Mouse (Mus musculus): Measurements from ENCODE around the gene Rad51b.

Rad51b gene

DNA sequence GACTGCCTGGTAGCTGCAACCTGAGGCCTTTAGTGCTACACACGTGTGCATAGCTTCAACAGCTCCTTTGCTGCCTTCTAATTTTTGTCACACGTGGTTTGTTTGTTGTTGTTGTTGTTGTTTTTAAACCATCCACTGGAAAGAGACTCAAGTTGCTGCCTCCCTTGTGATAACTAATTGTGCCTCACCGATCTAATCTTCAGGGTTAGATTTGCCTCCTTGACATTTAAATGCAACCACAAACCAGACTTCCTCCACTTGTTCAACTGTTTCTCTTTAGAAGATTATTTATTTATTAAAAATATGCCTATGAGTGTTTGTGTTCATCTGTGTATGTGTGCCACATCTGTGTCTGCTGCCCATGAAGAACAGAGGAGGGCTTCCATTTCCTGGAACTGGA lies 84.4 kb downstream of the Rad51b start:
- no peak for DNase-seq (ENCODE audit: low spot score)

DNA sequence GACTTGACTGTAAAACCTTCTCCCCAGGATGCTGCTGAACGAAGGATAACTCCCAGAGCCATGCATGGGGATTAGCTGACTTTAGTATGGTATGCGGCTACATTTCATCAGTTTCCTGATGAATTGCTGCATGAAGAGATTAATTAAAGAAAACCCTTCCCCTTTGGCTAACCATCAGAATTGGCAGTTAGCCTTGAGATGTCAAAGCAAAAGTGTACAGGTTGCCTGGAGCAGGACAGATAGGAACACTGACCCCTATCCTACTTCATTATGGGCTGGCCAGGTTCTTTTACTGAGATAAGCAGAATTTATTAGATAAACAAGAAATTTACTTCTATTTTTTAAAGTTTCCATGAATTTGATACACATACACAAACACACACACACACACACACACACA lies 85.3 kb downstream of the Rad51b start:
- no peak for DNase-seq (ENCODE audit: low spot score)

DNA sequence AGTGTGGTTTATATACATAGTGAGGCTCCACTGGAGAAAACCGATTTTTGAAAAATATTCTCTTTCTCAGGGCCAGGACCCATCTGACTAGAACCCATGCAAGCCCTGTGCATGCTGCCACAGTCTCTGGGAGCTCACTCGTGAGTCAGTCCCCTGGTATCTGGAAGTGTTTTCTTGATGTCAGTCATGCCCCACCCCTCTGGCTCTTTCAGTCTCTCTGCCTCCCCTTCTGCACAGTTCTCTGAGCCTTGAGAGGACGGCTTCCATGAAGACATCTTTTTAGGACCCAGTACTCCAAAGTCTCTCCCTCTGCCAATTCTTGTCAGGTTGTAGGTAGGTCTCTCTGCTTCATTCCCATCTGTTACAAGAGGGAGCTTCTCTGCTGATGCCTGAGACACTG lies 86.5 kb downstream of the Rad51b start:
- no peak for DNase-seq (ENCODE audit: low spot score)

DNA sequence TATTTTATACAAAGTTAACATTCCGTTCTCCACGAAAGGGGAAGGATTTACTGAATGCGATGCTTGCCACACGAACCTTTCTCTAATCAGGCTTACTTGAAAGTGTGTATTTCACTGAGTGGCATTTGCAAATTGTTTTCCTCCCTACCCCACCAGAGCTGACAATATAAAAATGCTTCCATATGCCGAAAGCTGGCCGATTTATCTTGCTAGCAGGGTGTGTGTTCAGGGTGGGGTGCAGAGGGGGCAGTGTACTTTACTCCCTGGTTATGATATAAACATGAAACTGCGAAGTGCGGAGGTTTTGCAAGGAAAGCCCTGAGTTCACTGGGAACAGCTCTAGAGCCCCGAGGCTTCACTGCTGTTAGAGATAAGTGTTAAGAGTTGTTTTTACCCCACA lies 87.7 kb downstream of the Rad51b start:
- DNase-seq (ENCODE audit: low spot score) = no peak

DNA sequence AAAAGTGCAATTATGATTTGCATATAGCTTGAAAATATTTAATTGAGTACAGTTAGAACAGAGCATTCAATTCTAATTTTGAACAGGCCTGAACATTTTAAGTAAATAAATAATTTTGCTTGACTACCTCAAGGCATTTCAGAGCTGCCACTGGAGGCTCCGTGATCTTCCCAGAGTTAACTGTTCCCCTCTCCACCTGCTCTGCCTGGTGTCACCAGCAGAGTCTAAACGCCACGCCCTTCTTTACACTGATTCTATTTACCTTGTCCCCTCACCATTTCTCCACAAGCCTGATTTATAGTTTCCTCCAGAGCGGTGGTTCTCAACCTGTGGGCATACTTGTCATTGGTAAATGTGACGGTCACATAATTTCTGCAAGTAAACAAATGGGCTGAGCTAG lies 88.1 kb downstream of the Rad51b start:
- DNase-seq (ENCODE audit: low spot score) = no peak

DNA sequence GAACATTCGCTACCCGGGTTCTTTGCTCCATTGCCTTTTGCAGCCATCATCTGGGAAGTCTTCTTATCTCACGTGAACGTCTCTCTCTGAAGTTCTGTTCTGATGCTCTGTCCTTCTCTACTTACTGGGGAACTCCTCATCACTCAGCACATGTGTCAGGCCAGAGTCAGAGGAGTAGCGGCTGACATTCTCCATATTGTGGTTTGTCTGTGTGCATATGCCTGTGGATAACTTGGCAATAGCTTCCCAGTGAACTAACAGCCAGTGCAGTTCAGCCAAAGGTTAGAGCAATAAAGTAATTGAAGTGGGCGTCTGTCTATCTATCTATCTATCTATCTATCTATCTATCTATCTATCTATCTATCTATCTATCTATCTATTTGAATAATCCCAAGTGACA lies 90.8 kb downstream of the Rad51b start:
- no peak for DNase-seq (ENCODE audit: low spot score)

DNA sequence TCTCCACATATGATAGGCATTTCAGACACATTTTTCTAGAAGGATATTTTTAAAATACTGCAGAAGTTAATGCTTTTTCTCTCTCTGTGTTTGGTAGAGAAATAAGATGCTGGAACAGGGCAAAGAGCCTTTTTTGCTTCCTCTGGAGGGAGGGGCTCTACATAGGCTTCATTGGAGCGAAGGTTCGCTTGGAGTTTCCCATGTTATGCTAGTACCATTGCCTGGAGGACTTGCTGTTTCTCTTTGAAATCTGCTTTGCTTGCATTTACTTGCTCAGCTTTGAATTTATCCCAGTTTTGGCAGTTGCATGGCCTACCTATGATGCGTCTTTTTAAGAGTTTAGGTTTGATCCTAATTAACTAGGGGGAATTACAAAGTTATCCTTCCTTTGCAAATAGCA lies 92.2 kb downstream of the Rad51b start:
- DNase-seq (ENCODE audit: low spot score) = no peak

DNA sequence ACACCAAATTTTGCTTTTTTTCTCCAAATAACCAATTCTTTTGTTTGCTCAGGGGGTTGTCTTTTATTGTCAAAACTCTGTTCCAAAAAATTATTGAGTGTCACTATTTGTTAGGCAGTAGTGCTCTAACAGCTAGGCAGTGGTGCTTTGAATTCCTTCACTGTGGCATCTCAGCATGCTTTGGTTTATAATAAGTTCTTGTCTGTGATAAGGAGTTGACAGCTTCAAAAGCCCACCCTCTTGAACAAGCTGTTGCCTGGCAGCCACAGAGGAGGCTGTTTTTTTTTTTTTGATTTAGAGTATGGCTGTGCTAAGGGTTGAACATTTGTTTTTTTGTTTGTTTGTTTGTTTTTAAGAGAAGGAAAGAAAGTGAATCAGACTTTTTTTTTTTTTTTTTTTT lies 92.9 kb downstream of the Rad51b start:
- DNase-seq (ENCODE audit: low spot score) = no peak

DNA sequence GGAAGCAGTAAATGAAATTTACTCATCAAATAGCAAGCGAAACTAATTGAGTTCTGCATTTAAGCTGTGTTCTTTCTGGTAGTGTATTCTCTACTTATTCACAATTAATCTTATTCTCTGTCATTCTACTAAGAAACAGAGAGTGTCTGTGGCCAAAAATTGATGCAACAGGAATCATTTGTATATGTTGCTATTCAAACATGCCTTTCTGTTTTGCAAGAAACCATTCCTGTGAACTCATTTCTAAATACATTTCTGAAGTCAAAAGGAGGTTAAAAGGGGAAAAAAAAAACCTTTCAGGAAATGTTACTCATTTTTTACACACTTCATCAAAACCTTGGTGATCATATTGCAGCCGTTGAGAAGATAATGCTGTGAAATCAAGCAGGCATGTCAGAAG lies 96.6 kb downstream of the Rad51b start:
- DNase-seq (ENCODE audit: low spot score) = no peak

DNA sequence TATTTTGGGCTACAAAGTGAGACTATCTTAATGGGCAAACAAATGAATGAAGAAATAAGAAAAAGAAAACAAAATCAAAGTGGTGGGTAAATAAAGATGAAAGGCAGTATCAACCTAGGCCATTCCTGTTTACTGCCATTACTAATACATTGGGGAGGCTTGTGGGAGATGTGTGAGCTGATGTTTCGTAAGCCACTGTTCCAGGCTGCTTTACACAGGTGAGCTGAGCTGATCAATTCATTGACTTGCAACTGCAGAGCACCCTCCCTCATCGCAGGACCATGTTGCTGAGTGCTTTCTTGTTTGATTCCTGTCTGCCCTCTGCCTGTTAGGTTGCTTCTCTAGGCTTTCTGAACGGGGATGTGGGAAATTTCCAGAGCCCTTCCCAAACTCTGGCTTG lies 106.9 kb downstream of the Rad51b start:
- no peak for DNase-seq (ENCODE audit: low spot score)

DNA sequence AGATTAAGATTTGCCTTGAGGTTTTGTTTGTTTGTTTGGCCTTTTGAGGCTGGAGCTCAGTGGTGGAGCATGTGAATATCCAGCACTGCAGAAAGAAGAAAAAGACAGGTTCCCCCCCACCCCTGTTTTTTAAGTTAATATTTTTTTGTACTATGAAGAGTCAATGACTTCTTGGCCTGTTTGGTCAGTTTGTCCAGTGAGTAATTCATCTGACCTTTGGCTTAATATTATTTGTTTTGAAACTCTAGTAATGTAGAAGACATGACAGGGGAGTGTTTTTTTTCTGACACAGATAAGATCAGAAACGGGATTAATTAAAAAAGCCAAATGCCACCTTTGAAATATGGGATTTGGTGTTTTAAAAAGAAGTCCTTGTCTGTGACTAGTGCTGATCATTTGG lies 107.4 kb downstream of the Rad51b start:
- DNase-seq (ENCODE audit: low spot score) = no peak

DNA sequence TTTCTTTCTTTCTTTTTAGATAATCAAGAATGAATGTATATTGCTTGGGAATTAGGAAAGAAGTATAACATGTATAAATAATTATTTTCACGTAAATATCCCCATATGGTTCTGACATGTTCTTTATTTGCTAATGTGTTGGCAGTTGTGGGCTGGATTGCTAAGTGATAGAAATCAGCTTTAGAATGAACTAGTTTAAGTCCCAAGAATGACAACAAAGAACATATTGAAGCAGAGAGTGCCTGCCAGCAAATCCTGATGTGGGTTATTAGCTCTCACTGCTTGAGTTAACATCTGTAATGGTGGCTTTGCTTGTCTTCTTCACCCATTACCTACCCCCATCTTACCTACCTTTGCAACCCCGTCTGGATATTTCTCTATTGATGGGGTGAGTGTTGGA lies 111.6 kb downstream of the Rad51b start:
- DNase-seq (ENCODE audit: low spot score) = no peak

DNA sequence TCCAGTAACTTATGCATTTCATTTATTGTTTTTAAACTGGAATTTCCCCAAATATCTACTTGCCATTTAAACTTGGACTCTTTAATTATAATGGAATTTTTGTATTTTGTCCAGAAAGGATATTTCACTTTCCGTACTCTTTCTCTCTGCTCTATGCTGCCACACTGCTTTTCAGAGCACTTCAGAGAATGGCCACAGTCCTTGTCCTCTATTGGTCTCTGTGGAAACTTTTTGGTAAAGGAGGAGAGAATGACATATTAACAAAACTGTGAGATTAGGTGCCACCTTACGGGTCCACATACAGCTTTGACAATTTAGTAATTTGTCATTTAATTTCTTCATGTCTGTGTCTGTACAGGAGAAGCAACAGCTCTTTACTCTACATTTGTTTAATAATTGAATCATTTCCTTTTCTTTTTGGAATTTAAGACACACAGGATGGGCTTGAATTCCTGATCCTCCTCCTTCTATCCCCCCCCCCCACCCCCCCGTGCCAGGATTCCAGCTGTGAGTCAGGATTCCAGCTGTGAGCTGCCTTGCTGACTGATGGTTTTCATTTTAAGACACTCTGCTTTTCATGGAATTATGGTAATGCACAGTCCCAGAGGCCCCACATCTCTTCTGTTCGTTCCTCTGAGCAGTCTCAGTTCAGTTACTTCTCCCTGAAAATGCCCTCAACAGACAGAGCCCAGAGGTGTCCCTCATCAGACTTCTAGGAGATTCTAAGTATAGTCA lies 112.2 kb downstream of the Rad51b start:
- no peak for DNase-seq (ENCODE audit: low spot score)

DNA sequence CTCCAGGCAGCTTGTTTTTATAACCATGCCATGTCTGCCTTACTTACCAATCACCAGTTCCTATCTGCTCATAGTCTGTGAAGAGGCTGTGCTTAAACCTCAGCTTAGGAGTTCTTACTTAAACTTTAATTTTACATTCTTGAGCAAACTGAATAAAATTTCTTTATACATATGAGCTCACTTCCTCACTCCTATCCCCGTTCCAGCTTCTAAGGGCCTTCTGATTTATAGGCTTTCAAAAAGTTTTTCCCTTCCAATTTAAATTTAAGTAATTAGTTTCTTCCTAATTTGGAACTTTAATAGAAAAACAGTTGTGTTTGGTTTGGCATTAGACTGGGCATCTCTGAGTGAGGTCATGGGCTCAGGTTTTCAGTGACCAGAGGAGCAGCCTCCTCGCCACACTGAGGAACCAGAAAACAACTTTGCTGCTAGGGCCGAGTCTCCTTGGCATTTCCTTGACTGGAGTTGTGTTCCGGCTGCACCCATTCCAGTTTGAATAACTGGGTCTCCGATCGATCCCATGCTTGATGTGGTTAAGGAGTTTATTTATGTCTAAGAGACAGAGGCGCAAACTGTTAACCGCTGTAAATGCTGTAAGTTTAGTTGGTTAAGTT lies 115.9 kb downstream of the Rad51b start:
- DNase-seq (ENCODE audit: low spot score) = no peak

DNA sequence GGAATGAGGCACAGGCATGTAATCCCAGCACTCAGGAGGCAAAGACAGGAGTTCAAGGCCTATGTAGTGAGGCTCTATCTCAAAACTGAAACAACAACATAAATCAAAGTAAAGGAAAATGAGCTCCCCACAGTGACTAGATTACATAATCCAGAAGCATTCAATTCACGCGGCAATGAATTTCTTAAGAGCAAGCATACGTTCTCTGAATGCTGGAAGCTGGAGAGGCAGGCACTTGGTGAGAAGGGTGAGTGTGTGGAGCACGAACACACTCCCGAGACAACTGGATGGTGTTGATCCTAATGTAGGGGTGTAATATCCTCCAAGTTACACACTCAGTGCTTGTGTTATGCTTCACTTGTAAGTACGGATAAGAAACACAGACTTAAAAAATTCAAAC lies 120.3 kb downstream of the Rad51b start:
- DNase-seq (ENCODE audit: low spot score) = no peak

DNA sequence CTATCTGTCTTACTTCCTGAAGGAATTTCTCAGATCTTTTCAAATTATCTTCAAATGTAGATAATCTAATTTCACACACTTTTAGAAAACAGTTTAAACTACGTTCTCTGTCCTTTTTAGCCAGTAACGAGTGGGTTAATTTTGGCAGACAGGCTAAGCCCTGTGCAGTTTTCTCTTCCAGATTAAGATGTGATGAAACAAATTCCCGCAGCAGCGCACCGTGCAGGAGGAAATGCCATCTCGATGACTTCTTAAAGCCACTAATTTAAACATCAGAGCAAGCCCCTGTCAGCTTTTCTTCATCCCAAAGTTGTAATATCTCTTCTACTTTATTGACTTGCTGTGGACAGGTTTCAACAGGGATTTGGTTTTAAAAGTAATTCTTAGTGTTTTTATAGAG lies 123.5 kb downstream of the Rad51b start:
- no peak for DNase-seq (ENCODE audit: low spot score)

DNA sequence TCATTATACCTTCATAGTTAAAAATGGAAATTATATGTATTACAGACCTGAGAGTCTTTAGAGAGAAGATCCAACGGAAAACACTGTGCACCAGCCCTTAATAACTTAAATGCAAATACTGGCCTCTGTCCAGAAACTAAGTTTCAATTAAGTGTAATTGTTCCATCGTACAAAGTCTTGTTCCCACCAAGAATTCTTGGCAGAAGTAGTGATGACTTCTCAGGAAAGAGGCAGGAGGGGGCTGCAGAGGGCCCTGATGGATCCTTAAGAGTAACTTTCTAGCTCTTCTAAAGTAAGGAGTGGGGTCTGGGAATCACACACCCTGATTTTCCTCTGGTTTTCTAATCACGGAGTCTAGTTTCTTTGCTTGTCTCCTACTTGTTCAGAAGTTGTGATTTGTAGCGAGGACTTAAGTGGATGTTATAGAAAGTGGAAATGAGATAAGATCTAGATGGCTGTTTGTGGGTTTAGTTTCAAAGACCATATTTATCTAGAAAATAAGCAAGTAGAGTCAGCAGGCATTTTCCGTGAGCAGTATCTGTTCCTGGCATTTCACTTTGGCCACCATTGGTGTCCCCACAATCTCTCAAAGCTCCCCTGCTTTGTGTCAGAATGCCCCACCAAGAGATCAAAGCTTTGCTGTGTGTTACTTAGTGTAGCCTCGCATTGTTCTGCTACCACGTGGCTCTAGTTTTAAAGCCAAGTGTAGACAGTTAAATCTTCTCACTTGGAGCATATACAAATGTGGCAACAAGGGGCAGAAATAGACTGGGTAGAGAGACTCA lies 132.6 kb downstream of the Rad51b start:
- DNase-seq (ENCODE audit: low spot score) = no peak

DNA sequence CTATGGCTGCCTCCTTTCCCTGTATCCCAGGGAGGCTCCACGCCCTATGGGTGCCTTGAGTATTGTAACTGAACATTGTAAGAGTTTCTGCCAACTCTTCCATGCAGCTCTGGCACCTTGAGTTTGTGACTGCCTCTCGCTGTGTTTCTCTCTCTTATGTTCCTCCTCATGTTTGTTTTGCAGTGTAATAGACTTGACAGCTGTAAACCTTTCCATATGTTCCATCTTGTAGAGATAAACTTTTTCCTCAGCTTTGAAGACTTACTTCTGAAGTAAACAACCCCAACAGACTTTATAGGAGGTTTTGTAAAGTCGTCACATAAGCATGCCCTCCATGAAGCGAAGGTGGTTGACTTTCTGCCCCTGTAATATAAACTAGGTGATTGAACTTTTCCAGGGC lies 134.1 kb downstream of the Rad51b start:
- no peak for DNase-seq (ENCODE audit: low spot score)

DNA sequence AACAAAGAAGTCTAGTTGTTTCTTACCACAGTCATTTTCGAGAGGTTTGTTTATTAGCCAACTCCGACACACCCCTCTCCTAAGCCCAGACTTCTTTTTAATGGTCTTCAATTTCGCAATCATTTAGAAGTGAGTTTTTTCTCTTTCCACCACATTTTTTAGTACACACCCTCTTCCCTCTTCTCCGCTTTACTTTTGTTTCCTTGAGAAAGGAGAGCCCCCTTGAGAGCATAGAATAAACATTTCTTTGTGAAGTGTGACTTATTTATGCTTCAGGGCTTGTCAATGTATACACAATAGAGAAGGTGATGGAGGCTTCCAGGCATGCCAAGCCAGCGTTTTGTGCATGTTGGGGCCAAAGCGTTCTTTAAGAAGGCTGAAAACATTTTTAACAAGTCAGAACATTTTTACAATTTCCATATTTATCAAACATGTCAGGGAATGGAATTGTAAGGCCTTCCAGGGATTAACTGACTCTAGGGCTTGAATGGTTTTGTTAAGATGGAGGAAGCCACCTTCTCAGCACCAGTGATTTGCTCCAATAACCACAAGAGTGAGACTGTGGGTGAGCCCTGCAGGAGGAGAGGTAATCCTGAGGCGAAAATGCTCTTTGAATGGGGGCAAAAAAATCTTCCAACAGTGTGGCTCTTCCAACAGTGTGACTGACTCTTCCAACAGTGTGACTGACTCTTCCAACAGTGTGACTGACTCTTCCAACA lies 136.8 kb downstream of the Rad51b start:
- DNase-seq (ENCODE audit: low spot score) = no peak

DNA sequence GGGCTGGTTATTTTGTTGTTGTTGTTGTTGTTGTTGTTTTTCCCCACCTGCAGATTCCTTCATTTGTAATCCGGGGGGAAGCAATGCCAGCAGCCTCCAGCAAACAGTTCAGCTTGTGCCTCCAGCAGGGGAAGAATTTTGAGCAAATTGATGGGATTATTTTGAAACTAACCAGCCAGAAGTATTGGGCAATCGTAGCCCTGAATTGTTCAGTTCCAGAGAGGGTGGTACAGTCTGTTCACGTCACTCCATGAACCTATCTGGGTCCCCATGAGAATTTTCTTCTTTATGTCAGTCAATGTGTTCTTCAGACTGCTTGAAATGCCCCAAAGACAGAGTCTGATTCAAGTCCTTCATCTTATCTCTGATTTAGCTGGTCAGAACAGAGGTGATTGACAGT lies 138.4 kb downstream of the Rad51b start:
- DNase-seq (ENCODE audit: low spot score) = no peak

DNA sequence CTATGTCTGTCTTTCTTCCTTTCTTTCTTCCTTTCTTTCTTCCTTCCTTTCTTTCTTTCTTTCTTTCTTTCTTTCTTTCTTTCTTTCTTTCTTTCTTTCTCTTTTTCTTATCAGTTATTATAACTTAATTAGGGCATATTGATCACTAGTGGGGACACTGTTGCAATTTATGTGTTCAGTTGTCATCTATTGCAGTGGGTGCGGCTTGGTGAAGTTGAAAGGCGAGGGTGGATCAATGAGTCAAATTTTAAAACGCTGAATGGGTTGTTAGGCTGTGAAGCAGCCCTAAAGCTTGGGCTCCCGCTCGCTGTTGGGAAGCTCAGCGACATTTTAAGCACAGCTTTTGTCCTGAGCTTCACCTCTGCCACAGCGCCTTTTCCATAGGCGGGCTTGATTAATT lies 139.0 kb downstream of the Rad51b start:
- DNase-seq (ENCODE audit: low spot score) = no peak

DNA sequence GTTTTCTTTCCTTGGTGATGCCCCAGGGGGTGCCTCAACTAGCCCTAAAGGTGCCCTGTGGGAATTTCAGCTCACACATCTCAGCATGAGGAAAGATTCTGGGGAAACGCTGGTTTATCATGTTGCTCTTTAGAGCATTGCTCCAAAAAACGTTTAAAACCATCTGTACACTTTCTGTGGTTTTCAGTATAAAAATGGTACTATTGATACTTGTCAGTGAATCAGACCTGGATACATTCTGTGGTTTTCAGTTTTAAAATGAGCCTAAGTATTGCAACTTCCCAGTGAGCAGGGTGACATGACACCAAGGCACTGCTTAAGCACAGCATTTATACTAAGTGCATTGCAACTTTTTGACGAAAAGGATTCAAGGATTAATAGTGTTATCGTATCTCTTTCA lies 139.8 kb downstream of the Rad51b start:
- DNase-seq (ENCODE audit: low spot score) = no peak

DNA sequence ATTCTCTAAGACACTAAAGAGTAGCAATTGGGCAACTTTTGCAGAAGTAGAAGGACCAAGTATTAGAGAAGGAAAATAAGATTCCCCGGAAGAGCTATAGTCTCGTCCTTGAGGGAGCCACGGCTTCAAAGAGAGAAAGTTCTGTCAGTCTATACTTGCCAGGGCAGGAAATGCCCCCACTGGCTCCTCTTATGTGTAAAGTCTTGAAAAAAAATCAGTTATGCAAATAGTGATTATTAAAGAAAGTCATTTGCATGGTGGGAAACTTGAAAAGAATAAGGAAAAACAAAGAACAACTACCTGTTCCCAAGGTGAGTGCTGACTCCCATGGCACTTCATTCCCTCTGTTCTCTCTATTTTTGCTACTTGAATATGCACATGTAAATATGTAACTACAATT lies 140.5 kb downstream of the Rad51b start:
- DNase-seq (ENCODE audit: low spot score) = no peak
